Mouse (Mus musculus) olfactory bulb, adult 2 months (tissue): ENCODE measurements around the gene Pamr1. TPM values are rescaled to one million over a fixed set of nuclear protein-coding genes. Genes with fewer than 3 reads are reported as not detected.

ENCODE experiments used
- H3K27ac ChIP-seq: fragments of 200-500 bp; 2 replicates; pipeline ENCODE4 v1.5.1; 2012; ENCODE audit warnings: low read depth, low read length; ENCODE audit not compliant: insufficient read depth
- H3K4me1 ChIP-seq: fragments of 200-500 bp; 2 replicates; pipeline ENCODE4 v1.6.1; 2012; ENCODE audit warnings: low read length; ENCODE audit not compliant: control insufficient read depth, insufficient read depth
- H3K4me3 ChIP-seq: fragments of 200-500 bp; 2 replicates; pipeline ENCODE4 v1.5.1; 2012; ENCODE audit warnings: mild to moderate bottlenecking, low read depth, low read length, moderate library complexity; ENCODE audit not compliant: insufficient read depth
- CTCF ChIP-seq: fragments of 200-500 bp; IDR thresholded peaks from 2 replicates; pipeline ENCODE4 v1.5.1; 2012; ENCODE audit warnings: low read depth, mild to moderate bottlenecking, low read length, moderate library complexity; ENCODE audit not compliant: insufficient read depth
- POLR2A ChIP-seq: fragments of 200-500 bp; IDR thresholded peaks from 2 replicates; pipeline ENCODE4 v1.6.1; 2012; ENCODE audit warnings: mild to moderate bottlenecking, low read depth, low read length, moderate library complexity; ENCODE audit not compliant: insufficient read depth
- WGBS: fragments of 180-500 bp; shearing (Covaris S2); methylation state at CpG from one replicate; pipeline ENCODE4 v1.1.7; 2018; 5-methylcytosine and 5-hydroxymethylcytosine counted together
- polyA plus RNA-seq: library from polyadenylated mRNA; stranded (reverse); fragments of >200 nt; gene quantifications from 2 replicates; pipeline ENCODE4 v1.2.4, GENCODE M21; 2012; ENCODE audit warnings: low replicate concordance; ENCODE audit not compliant: missing spikeins, insufficient read depth, insufficient read length

The Pamr1 gene
- not detected in 2 replicates for polyA plus RNA-seq

GRCm38 (mm10) chr2:102549611-102550266 lies at the start of gene Pamr1:
TSS of gene Pamr1 (plus strand) at chr2:102550012.
- H3K4me3 ChIP-seq = peak within 1 kb of the TSS; percentile 41
- no peak within 1 kb of the TSS for H3K27ac ChIP-seq
- TF ChIP-seq CTCF (no peak), POLR2A (no peak)
- WGBS = 3% methylated on average over 26 of the region's 26 CpGs
- H3K4me1 ChIP-seq = peaks cover 11% of the 10 kb centered on the region

DNA sequence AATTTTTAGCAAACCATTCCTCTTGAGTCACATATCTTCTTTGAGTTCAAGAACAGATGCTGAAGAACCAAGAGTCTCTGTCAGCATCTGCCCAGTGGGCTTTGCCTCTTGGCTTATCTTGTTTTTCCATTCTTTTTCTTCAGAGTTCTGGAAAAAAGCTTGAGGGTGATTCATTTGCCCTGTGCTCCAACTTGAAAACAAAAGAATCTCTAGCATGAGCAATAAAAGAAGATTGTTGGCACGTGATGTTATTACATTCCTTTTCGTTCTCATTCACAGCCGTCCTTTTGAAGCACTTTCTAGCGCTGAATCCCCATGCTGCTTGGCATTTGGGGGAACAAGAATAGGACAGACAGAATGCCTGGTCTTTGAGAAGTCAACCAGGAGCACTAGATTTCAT lies 42.2 kb upstream of the Pamr1 start:
- WGBS = 20% methylated on average over 4 of the region's 4 CpGs
- no peak overlapping the region for H3K4me3 ChIP-seq
- TF ChIP-seq CTCF (no peak), POLR2A (no peak)
- H3K27ac ChIP-seq = no peak overlapping the region
- H3K4me1 ChIP-seq = no peaks in the 10 kb centered on the region

GRCm38 (mm10) chr2:102508154-102508553 lies 41.7 kb upstream of the Pamr1 start:
- TF ChIP-seq POLR2A (no peak), CTCF (no peak)
- H3K4me1 ChIP-seq = no peaks in the 10 kb centered on the region
- 39% methylated on average over 1 of the region's 1 CpGs for WGBS
- H3K27ac ChIP-seq = no peak overlapping the region
- H3K4me3 ChIP-seq = no peak overlapping the region

DNA sequence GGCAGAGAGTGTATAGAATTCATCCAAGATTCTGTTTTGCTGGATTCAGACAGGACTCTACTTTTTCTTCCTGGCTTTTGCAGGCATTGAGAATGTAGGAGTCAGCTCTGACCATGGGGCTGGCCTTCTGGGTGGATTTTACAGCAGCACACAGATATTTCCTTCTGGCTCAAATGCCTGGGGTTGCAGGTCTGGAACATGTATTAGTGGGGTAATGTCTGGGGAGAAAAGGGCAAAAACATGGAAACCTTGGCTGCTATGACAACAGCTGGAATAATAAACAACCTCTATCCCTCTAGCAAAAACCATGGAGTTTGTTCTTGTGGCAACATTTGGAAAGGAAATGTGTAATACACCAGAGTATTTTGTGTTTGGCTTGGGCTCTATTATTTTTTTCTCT lies 29.9 kb upstream of the Pamr1 start:
- TF ChIP-seq CTCF (no peak), POLR2A (no peak)
- H3K4me3 ChIP-seq = no peak overlapping the region
- H3K4me1 ChIP-seq = no peaks in the 10 kb centered on the region
- no peak overlapping the region for H3K27ac ChIP-seq

GRCm38 (mm10) chr2:102527563-102527962 lies 22.2 kb upstream of the Pamr1 start:
- 90% methylated on average over 4 of the region's 4 CpGs for WGBS
- Histone ChIP-seq H3K27ac (no peak overlapping the region), H3K4me3 (no peak overlapping the region), H3K4me1 (no peaks in the 10 kb centered on the region)
- TF ChIP-seq POLR2A = no peak
- no peak for TF ChIP-seq CTCF

- H3K27ac ChIP-seq = no peak overlapping the region
- H3K4me1 ChIP-seq = no peaks in the 10 kb centered on the region
- no peak overlapping the region for H3K4me3 ChIP-seq
- TF ChIP-seq POLR2A (no peak), CTCF (no peak)
- 80% methylated on average over 4 of the region's 4 CpGs for WGBS
These were observed 16.4 kb upstream of the Pamr1 start for GRCm38 (mm10) chr2:102533437-102533836.

DNA sequence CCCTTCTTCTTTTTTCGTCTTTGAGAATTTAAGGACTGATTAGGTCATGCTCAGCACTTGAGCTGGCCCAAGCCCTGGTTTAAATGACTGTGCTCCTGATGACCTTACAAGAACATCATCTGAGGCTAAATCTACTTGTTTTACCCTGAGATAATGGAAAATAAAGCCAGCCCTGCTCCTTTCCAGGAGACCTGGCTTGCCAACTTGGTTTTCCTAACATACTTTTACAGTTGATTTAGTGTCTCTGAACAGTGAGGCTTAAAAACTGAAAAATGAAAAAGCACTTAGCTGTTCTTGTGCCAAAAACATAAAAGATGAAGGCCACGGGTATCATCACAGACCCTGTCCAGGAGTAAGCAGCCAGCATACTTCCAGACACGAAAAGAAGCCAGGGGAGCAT lies 13.0 kb upstream of the Pamr1 start:
- H3K27ac ChIP-seq = no peak overlapping the region
- 74% methylated on average over 3 of the region's 3 CpGs for WGBS
- TF ChIP-seq POLR2A (no peak), CTCF (no peak)
- no peak overlapping the region for H3K4me3 ChIP-seq
- H3K4me1 ChIP-seq = no peaks in the 10 kb centered on the region

GRCm38 (mm10) chr2:102540438-102541230 lies 9.2 kb upstream of the Pamr1 start:
- TF ChIP-seq POLR2A (no peak), CTCF (no peak)
- 84% methylated on average over 11 of the region's 11 CpGs for WGBS

GRCm38 (mm10) chr2:102541404-102542125 lies 8.2 kb upstream of the Pamr1 start:
- 53% methylated on average over 4 of the region's 4 CpGs for WGBS
- no peak overlapping the region for H3K27ac ChIP-seq
- no peak overlapping the region for H3K4me3 ChIP-seq
- H3K4me1 ChIP-seq = no peaks in the 10 kb centered on the region
- TF ChIP-seq POLR2A (no peak), CTCF (no peak)

More at GRCm38 (mm10) chr2:102540438-102541230, 9.2 kb upstream of the Pamr1 start:
- Histone ChIP-seq H3K4me3 (no peak overlapping the region), H3K4me1 (no peaks in the 10 kb centered on the region), H3K27ac (no peak overlapping the region)
